Mouse (Mus musculus) hindbrain, embryonic 16.5 days (tissue): ENCODE data around the gene 1700019D03Rik. TPM values are rescaled to one million over a fixed set of nuclear protein-coding genes. Genes with fewer than 3 reads are reported as not detected.

Source experiments
- ATAC-seq: fragments of 200-750 bp; cut with Nextera tagmentation; 2 replicates; pipeline ENCODE4 v1.8.0; 2017; ENCODE audit warnings: moderate TSS enrichment, moderate library complexity
- H3K27ac ChIP-seq: fragments of 300-500 bp; sonication (generic); 2 replicates; pipeline ENCODE4 v1.5.1; 2014; ENCODE audit warnings: low read depth, mild to moderate bottlenecking, control low read depth, low read length, moderate library complexity
- H3K27me3 ChIP-seq: fragments of 300-500 bp; sonication (generic); replicated peaks from 2 replicates; pipeline ENCODE4 v1.6.1; 2014; ENCODE audit warnings: low read length; ENCODE audit not compliant: control insufficient read depth, insufficient read depth
- H3K36me3 ChIP-seq: fragments of 300-500 bp; sonication (generic); 2 replicates; pipeline ENCODE4 v1.6.1; 2014; ENCODE audit warnings: mild to moderate bottlenecking, low read length, moderate library complexity, mixed read lengths; ENCODE audit not compliant: control insufficient read depth, insufficient read depth
- H3K4me1 ChIP-seq: fragments of 300-500 bp; sonication (generic); 2 replicates; pipeline ENCODE4 v1.6.1; 2014; ENCODE audit warnings: low read depth, low read length; ENCODE audit not compliant: control insufficient read depth, insufficient read depth
- H3K4me2 ChIP-seq: fragments of 300-500 bp; sonication (generic); 2 replicates; pipeline ENCODE4 v1.6.1; 2014; ENCODE audit warnings: mild to moderate bottlenecking, low read length, control low read depth, moderate library complexity
- H3K4me3 ChIP-seq: fragments of 300-500 bp; sonication (generic); 2 replicates; pipeline ENCODE4 v1.5.1; 2014; ENCODE audit warnings: mild to moderate bottlenecking, low read length, control low read depth, moderate library complexity
- H3K9ac ChIP-seq: fragments of 300-500 bp; sonication (generic); 2 replicates; pipeline ENCODE4 v1.6.1; 2014; ENCODE audit warnings: low read depth, mild to moderate bottlenecking, control low read depth, low read length, moderate library complexity
- H3K9me3 ChIP-seq: fragments of 300-500 bp; sonication (generic); 2 replicates; pipeline ENCODE4 v1.6.1; 2014; ENCODE audit warnings: mild to moderate bottlenecking, low read length, moderate library complexity; ENCODE audit not compliant: control insufficient read depth
- WGBS: fragments of 180-500 bp; shearing (Covaris S2); extraction: QIAGEN DNeasy Blood & Tissue Kit; methylation state at CpG from one replicate; pipeline ENCODE4 v1.1.7; 2014; 5-methylcytosine and 5-hydroxymethylcytosine counted together
- polyA plus RNA-seq: library from polyadenylated mRNA; unstranded; fragments of >200 nt; fragmentation: Nextera tagmentation; extraction: Ambion mirVana; gene quantifications from 2 replicates; pipeline ENCODE4 v1.2.1, GENCODE M21; 2015

The 1700019D03Rik gene
- polyA plus RNA-seq, 1 experiment from 2014 or later = 6.5 TPM

- Histone ChIP-seq H3K4me2 (no peak overlapping the region), H3K27me3 (no peaks in the 10 kb centered on the region), H3K36me3 (no peaks in the 10 kb centered on the region), H3K27ac (no peak overlapping the region), H3K9me3 (no peaks in the 10 kb centered on the region), H3K9ac (no peak overlapping the region), H3K4me3 (no peak overlapping the region), H3K4me1 (no peaks in the 10 kb centered on the region)
- ATAC-seq = no peak
- WGBS = 92% methylated on average over 5 of the region's 5 CpGs
Observed at GRCm38 (mm10) chr1:53037443-53037871, 17.5 kb upstream of the 1700019D03Rik start.

GRCm38 (mm10) chr1:53032550-53032949 lies 12.6 kb upstream of the 1700019D03Rik start:
- Histone ChIP-seq H3K27ac (no peak overlapping the region), H3K9me3 (no peaks in the 10 kb centered on the region), H3K4me3 (no peak overlapping the region), H3K4me1 (no peaks in the 10 kb centered on the region), H3K4me2 (no peak overlapping the region), H3K27me3 (no peaks in the 10 kb centered on the region), H3K9ac (no peak overlapping the region), H3K36me3 (no peaks in the 10 kb centered on the region)
- no peak; the same call in 1 of the 2 replicates for ATAC-seq

- no peaks in the 10 kb centered on the region for H3K9me3 ChIP-seq
- H3K27me3 ChIP-seq = no peaks in the 10 kb centered on the region
- H3K4me1 ChIP-seq = no peaks in the 10 kb centered on the region
- WGBS = 48% methylated on average over 3 of the region's 3 CpGs
- no peak for ATAC-seq
- H3K4me3 ChIP-seq = no peak overlapping the region
- no peak overlapping the region for H3K4me2 ChIP-seq
- H3K27ac ChIP-seq = no peak overlapping the region
- no peaks in the 10 kb centered on the region for H3K36me3 ChIP-seq
- H3K9ac ChIP-seq = no peak overlapping the region
Observed at GRCm38 (mm10) chr1:53018746-53019505, 1.1 kb downstream of the 1700019D03Rik start.

- 51% methylated on average over 5 of the region's 5 CpGs for WGBS
- no peak overlapping the region for H3K9ac ChIP-seq
- no peak overlapping the region for H3K4me3 ChIP-seq
- no peak for ATAC-seq
- no peaks in the 10 kb centered on the region for H3K36me3 ChIP-seq
- no peaks in the 10 kb centered on the region for H3K27me3 ChIP-seq
- H3K27ac ChIP-seq = no peak overlapping the region
- H3K9me3 ChIP-seq = no peaks in the 10 kb centered on the region
- H3K4me1 ChIP-seq = no peaks in the 10 kb centered on the region
- no peak overlapping the region for H3K4me2 ChIP-seq
Observed at GRCm38 (mm10) chr1:53015606-53016005, 4.4 kb downstream of the 1700019D03Rik start.

- no peaks in the 10 kb centered on the region for H3K36me3 ChIP-seq
- no peak overlapping the region for H3K4me3 ChIP-seq
- no peak overlapping the region for H3K4me2 ChIP-seq
- no peaks in the 10 kb centered on the region for H3K4me1 ChIP-seq
- H3K9ac ChIP-seq = no peak overlapping the region
- H3K9me3 ChIP-seq = no peaks in the 10 kb centered on the region
- WGBS = 89% methylated on average over 6 of the region's 6 CpGs
- no peaks in the 10 kb centered on the region for H3K27me3 ChIP-seq
- no peak overlapping the region for H3K27ac ChIP-seq
- ATAC-seq = no peak
Observed at GRCm38 (mm10) chr1:53014716-53015115, 5.3 kb downstream of the 1700019D03Rik start.

- Histone ChIP-seq H3K36me3 (no peaks in the 10 kb centered on the region), H3K9me3 (no peaks in the 10 kb centered on the region), H3K27ac (no peak overlapping the region), H3K27me3 (no peaks in the 10 kb centered on the region), H3K4me1 (no peaks in the 10 kb centered on the region), H3K4me3 (no peak overlapping the region), H3K9ac (no peak overlapping the region), H3K4me2 (no peak overlapping the region)
- ATAC-seq = no peak
- 71% methylated on average over 5 of the region's 5 CpGs for WGBS
Observed at GRCm38 (mm10) chr1:52986692-52987091, 33.3 kb downstream of the 1700019D03Rik start.

- ATAC-seq = no peak
- Histone ChIP-seq H3K4me2 (no peak overlapping the region), H3K27ac (no peak overlapping the region), H3K9me3 (no peaks in the 10 kb centered on the region), H3K9ac (no peak overlapping the region), H3K4me3 (no peak overlapping the region), H3K36me3 (no peaks in the 10 kb centered on the region), H3K27me3 (no peaks in the 10 kb centered on the region), H3K4me1 (peaks cover 3% of the 10 kb centered on the region)
- 79% methylated on average over 5 of the region's 5 CpGs for WGBS
Observed at GRCm38 (mm10) chr1:52973198-52973597, 46.8 kb downstream of the 1700019D03Rik start.

- ATAC-seq = peak; percentile 89
- Histone ChIP-seq H3K27me3 (no peaks in the 10 kb centered on the region), H3K4me2 (no peak overlapping the region), H3K4me1 (peaks cover 3% of the 10 kb centered on the region), H3K9ac (no peak overlapping the region), H3K36me3 (no peaks in the 10 kb centered on the region), H3K9me3 (no peaks in the 10 kb centered on the region), H3K27ac (no peak overlapping the region), H3K4me3 (no peak overlapping the region)
- 57% methylated on average over 2 of the region's 2 CpGs for WGBS
Observed at GRCm38 (mm10) chr1:52971881-52972503, 48.0 kb downstream of the 1700019D03Rik start.

GRCm38 (mm10) chr1:52964581-52964980 lies 55.4 kb downstream of the 1700019D03Rik start:
- Histone ChIP-seq H3K27me3 (no peaks in the 10 kb centered on the region), H3K4me2 (no peak overlapping the region), H3K36me3 (no peaks in the 10 kb centered on the region), H3K27ac (no peak overlapping the region), H3K9me3 (no peaks in the 10 kb centered on the region), H3K4me3 (no peak overlapping the region), H3K9ac (no peak overlapping the region), H3K4me1 (no peaks in the 10 kb centered on the region)
- no peak for ATAC-seq
- WGBS = 78% methylated on average over 8 of the region's 8 CpGs
